Comparison of ENCODE assay signal across 16 mouse cellular contexts in the genomic region with DNA sequence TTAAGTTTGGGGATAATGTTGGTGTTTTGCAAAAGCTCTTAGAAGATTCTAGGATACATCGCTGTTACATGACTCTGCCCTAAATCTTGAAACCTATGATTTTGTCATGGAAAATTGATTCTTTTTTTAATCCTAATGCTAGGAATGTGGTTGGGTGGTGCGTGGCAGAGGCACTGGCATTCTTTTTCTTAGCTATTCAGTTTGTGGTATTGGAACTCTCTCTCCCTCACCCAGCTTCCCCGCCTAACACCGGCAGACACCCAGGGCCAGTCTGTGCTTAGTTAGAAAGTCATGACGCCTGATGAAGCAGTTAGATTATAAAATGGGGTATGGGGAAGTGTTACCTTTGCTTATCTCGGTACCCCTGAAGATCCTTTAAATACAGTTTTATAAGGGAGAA.
"Had no signal": no experiment of that assay in that cellular context is flagged by ENCODE, and none has a peak within 500 bp of the region (broad histone marks: within the 10 kb centered on the region; RNA-seq: fewer than 3 reads in every experiment).

No protein-coding gene starts in this region.

- H3K27ac ChIP-seq: limb, embryonic 13.5 days; liver, embryonic 14.5 days; midbrain, embryonic 10.5 days; neural tube, embryonic 12.5 days had no signal

- H3K4me2 ChIP-seq: limb, embryonic 13.5 days; neural tube, embryonic 12.5 days had no signal

- DNase-seq: kidney, postnatal 10 days; kidney, postnatal 4 days; left cerebral cortex, postnatal 4 days; lung, adult 18-20 months; lung, postnatal 4 days; midbrain, embryonic 14.5 days; right cerebral cortex, postnatal 4 days; spleen, adult 18-20 months; thymus, adult 18-20 months; thymus, postnatal 14 days had no signal

- H3K9ac ChIP-seq: limb, embryonic 13.5 days; liver, embryonic 14.5 days; neural tube, embryonic 12.5 days had no signal

- H3K4me3 ChIP-seq: layer of hippocampus, adult 2 months; limb, embryonic 13.5 days; midbrain, embryonic 10.5 days; neural tube, embryonic 12.5 days had no signal

- H3K9me3 ChIP-seq: limb, embryonic 13.5 days; neural tube, embryonic 12.5 days had no signal

- H3K4me1 ChIP-seq: limb, embryonic 13.5 days; midbrain, embryonic 10.5 days; neural tube, embryonic 12.5 days had no signal

- H3K27me3 ChIP-seq: limb, embryonic 13.5 days; neural tube, embryonic 12.5 days had no signal

- ATAC-seq: lung, postnatal 0 days had no signal
